Mouse (Mus musculus) liver, embryonic 16.5 days (tissue): Measurements from ENCODE around the gene Gmpr. TPM values are rescaled to one million over a fixed set of nuclear protein-coding genes. Genes with fewer than 3 reads are reported as not detected.

Experiments used
- ATAC-seq: fragments of 200-750 bp; cut with Nextera tagmentation; 2 replicates; pipeline ENCODE4 v1.8.0; 2017; ENCODE audit warnings: low read depth, mild to moderate bottlenecking, moderate number of reproducible peaks, moderate library complexity
- H3K27ac ChIP-seq: fragments of 300-500 bp; sonication (generic); 2 replicates; pipeline ENCODE4 v1.5.1; 2014; ENCODE audit warnings: mild to moderate bottlenecking, low read length
- H3K27me3 ChIP-seq: fragments of 300-500 bp; sonication (generic); 2 replicates; pipeline ENCODE4 v1.6.1; 2014; ENCODE audit warnings: low read depth, low read length, mixed read lengths; ENCODE audit not compliant: control insufficient read depth, insufficient read depth
- H3K36me3 ChIP-seq: fragments of 300-500 bp; sonication (generic); 2 replicates; pipeline ENCODE4 v1.6.1; 2014; ENCODE audit warnings: mild to moderate bottlenecking; ENCODE audit not compliant: control insufficient read depth, insufficient read depth
- H3K4me1 ChIP-seq: fragments of 300-500 bp; sonication (generic); 2 replicates; pipeline ENCODE4 v1.6.1; 2014; ENCODE audit warnings: low read depth, low read length, mixed read lengths; ENCODE audit not compliant: control insufficient read depth
- H3K4me2 ChIP-seq: fragments of 300-500 bp; sonication (generic); 2 replicates; pipeline ENCODE4 v1.6.1; 2014; ENCODE audit warnings: low read depth, low read length, mixed read lengths
- H3K4me3 ChIP-seq: fragments of 300-500 bp; sonication (generic); 2 replicates; pipeline ENCODE4 v1.5.1; 2014; ENCODE audit warnings: low read depth, mild to moderate bottlenecking, low read length
- H3K9ac ChIP-seq: fragments of 300-500 bp; sonication (generic); 2 replicates; pipeline ENCODE4 v1.6.1; 2014; ENCODE audit warnings: low read depth, low read length
- H3K9me3 ChIP-seq: fragments of 300-500 bp; sonication (generic); replicated peaks from 2 replicates; pipeline ENCODE4 v1.6.1; 2016; ENCODE audit warnings: low read length; ENCODE audit not compliant: control insufficient read depth
- WGBS: fragments of 180-500 bp; shearing (Covaris S2); extraction: QIAGEN DNeasy Blood & Tissue Kit; methylation state at CpG from one replicate; pipeline ENCODE4 v1.1.7; 2014; ENCODE audit not compliant: insufficient replicate concordance; 5-methylcytosine and 5-hydroxymethylcytosine counted together
- polyA plus RNA-seq: library from polyadenylated mRNA; unstranded; fragments of >200 nt; fragmentation: Nextera tagmentation; extraction: Ambion mirVana; gene quantifications from 2 replicates; pipeline ENCODE4 v1.2.1, GENCODE M21; 2015

Gene Gmpr
- polyA plus RNA-seq, 1 experiment from 2014 or later = 212 TPM

DNA sequence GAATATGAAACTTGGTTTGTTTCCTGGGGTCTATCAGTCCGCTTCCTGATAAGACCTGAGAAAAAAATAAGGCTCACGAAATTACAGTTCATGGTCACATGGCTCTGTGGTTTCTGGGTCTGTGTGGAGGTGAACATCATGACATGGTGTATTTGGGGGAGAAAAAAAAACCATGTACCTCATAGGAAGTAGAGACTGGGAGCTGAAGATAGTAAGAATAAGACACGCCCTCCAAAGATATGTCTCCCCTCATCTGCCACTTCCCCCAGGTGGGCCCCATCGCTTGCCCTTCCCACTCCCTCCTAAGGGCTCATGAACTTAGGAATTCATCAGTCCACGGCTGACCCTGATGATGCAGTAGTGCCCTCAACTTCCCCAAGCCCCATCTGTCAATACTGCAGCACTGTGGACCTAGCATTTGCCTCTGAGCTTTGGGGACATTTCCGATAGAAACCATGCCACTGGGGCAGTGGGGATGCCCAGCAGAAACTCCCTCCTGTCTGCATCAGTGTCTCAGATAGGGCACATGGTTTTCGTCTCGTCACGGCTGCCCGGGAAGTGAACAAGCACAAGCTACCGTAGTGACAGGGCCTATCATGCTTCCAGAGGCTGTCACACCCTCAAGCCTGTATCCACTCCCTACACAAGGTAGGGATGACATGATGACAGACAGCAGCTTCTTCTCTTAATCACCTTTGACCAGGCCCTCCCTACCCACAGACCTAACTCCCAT, 20.2 kb downstream of the Gmpr start:
- H3K4me2 ChIP-seq = peak overlapping the region; percentile 59
- WGBS = 22% methylated on average over 11 of the region's 11 CpGs
- peak overlapping the region; percentile 59 for H3K9ac ChIP-seq
- no peaks in the 10 kb centered on the region for H3K9me3 ChIP-seq
- peak overlapping the region; percentile 32 for H3K4me3 ChIP-seq
- H3K27ac ChIP-seq = peak overlapping the region; percentile 99
- H3K4me1 ChIP-seq = peaks cover 75% of the 10 kb centered on the region
- H3K36me3 ChIP-seq = peaks cover 48% of the 10 kb centered on the region
- ATAC-seq = peak; percentile 96
- H3K27me3 ChIP-seq = no peaks in the 10 kb centered on the region

DNA sequence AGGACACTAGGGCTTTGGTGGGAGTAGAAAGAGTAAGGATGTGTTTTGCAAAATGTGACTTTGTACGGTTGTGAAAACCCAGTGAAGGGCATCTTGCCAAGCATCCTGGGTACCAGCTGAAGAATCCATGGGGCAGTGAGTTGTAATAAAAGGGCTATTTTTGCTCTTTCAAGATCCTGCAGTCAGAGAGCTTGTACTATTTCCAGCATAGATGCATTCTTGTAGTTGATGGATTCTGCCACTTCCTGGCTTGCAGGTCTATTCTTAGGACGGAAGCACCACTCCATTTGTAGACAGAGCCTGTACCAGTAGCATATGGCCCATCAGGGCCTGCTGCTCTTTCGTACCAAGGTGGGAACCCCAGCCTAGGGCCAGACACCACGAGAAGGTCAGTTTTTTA, 21.5 kb downstream of the Gmpr start:
- H3K27me3 ChIP-seq = no peaks in the 10 kb centered on the region
- peaks cover 51% of the 10 kb centered on the region for H3K36me3 ChIP-seq
- no peak overlapping the region for H3K9ac ChIP-seq
- H3K9me3 ChIP-seq = no peaks in the 10 kb centered on the region
- WGBS = 79% methylated on average over 4 of the region's 4 CpGs
- peaks cover 76% of the 10 kb centered on the region for H3K4me1 ChIP-seq
- H3K27ac ChIP-seq = peak overlapping the region; percentile 99
- H3K4me3 ChIP-seq = no peak overlapping the region
- no peak for ATAC-seq
- H3K4me2 ChIP-seq = no peak overlapping the region

DNA sequence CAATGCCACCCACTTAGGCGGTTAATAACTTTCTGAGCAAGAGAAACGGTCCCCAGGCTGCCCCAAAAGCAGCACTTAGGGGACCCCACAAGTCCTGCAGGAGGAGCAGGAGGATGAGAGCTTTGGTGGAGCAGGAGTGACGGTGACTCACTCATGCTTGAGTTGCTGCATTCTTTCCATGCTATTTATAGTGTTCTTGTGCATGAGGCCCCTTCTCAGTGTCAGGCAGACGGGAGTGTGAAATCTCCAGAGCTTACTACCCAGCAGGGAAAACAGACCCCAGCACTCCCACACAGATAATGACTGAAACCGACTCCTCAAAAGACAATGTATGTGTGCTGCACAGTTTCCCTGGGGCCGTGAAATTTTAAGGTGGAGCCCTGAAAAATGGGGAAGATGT, 23.5 kb downstream of the Gmpr start:
- no peak for ATAC-seq
- H3K9me3 ChIP-seq = no peaks in the 10 kb centered on the region

DNA sequence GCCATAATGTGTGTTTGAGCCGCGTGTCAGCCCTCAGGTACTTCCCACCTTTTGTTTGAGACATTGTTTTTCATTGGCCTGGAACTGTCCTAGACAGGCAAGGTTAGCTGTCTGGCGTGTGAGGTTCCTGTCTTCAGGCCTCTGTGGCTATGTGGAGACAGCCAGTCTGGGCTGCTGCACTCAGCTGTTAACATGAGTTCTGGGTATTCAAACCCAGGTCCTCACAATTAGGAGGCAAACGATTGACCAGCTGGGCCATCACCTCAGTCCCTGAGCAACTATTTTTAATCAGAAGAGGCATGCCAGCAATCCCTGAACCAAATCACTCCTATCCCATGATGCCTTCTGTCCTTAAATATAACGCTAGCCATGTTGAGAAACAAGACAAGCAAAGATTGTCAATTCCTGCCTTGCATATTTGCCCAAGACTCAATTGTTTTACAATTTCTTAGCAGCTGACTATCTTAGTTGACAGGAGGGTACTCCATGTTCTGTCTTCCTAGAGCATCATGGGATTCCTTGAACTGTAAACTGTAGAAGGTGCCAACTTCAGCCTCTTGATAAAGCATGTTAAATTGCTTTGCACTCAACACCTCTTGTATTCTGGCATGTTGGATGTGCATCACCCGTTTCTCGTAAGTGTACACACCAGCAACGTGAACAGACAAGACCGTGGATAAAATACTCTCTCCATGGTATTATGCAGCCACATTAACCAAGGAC, 28.6 kb downstream of the Gmpr start:
- Histone ChIP-seq H3K4me2 (no peak overlapping the region), H3K4me3 (no peak overlapping the region), H3K9ac (no peak overlapping the region), H3K36me3 (peaks cover 78% of the 10 kb centered on the region), H3K27me3 (no peaks in the 10 kb centered on the region), H3K4me1 (peaks cover 35% of the 10 kb centered on the region), H3K9me3 (no peaks in the 10 kb centered on the region), H3K27ac (no peak overlapping the region)
- 92% methylated on average over 9 of the region's 9 CpGs for WGBS
- ATAC-seq = no peak

More for the DNA sequence above, 23.5 kb downstream of the Gmpr start:
- 0 out of 2 replicates have a peak overlapping the region, but pooled peaks have one; percentile 3 for H3K9ac ChIP-seq
- H3K27ac ChIP-seq = peak overlapping the region; percentile 25; the same call in 1 of the 2 replicates
- peaks cover 59% of the 10 kb centered on the region for H3K4me1 ChIP-seq
- H3K4me2 ChIP-seq = no peak overlapping the region
- WGBS = 35% methylated on average over 6 of the region's 6 CpGs
- no peak overlapping the region for H3K4me3 ChIP-seq
- H3K36me3 ChIP-seq = peaks cover 58% of the 10 kb centered on the region
- no peaks in the 10 kb centered on the region for H3K27me3 ChIP-seq

DNA sequence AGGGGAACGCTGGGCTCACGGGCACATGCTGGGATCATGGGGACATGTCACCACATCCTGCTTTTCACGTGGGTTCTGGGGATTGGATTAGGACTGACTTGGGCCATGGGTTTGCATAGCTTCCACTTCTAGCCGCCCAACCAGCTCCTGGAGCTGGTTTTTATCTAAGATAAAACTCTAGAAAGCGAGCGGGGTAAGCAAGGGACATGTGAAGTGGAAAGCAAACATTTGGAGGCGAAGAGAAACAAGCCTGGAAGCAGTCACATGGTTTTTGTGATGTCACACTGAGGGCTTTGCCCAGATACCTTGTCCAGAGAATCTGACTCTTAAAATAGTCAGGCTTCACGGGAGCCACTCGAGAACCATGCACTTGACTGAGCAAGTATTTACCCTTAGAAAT, 29.9 kb downstream of the Gmpr start:
- ATAC-seq = no peak
- Histone ChIP-seq H3K9ac (no peak overlapping the region), H3K4me1 (peaks cover 26% of the 10 kb centered on the region)

DNA sequence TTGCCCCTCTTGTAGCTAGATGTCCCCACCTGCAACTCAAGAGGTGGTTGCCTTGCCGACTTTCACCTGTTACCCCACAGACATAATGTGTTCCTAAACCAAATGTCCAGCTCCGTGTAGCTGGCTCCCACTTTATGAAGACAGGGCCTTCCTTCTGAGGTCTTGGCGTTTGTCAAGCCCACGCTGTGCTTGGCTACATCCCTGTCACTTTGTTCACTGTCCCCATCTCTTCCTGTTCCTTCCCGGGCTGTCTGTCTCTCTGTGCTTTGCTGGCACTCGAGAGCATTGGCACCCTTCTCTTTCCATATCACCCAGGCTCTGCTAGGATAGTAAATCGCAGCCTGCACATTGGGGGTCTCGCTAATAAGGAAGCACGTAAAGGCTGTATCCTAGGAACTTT, 30.8 kb downstream of the Gmpr start:
- Histone ChIP-seq H3K4me1 (peaks cover 23% of the 10 kb centered on the region), H3K36me3 (peaks cover 85% of the 10 kb centered on the region), H3K4me2 (no peak overlapping the region), H3K9ac (peak overlapping the region; percentile 17; the same call in 1 of the 2 replicates), H3K4me3 (no peak overlapping the region), H3K27ac (peak overlapping the region; percentile 68), H3K9me3 (no peaks in the 10 kb centered on the region), H3K27me3 (no peaks in the 10 kb centered on the region)
- no peak for ATAC-seq
- 77% methylated on average over 9 of the region's 9 CpGs for WGBS

More for the DNA sequence above, 29.9 kb downstream of the Gmpr start:
- 68% methylated on average over 9 of the region's 9 CpGs for WGBS
- H3K27ac ChIP-seq = no peak overlapping the region; the same call in 1 of the 2 replicates
- H3K4me2 ChIP-seq = no peak overlapping the region
- no peaks in the 10 kb centered on the region for H3K9me3 ChIP-seq
- peaks cover 85% of the 10 kb centered on the region for H3K36me3 ChIP-seq
- H3K27me3 ChIP-seq = no peaks in the 10 kb centered on the region
- no peak overlapping the region for H3K4me3 ChIP-seq

DNA sequence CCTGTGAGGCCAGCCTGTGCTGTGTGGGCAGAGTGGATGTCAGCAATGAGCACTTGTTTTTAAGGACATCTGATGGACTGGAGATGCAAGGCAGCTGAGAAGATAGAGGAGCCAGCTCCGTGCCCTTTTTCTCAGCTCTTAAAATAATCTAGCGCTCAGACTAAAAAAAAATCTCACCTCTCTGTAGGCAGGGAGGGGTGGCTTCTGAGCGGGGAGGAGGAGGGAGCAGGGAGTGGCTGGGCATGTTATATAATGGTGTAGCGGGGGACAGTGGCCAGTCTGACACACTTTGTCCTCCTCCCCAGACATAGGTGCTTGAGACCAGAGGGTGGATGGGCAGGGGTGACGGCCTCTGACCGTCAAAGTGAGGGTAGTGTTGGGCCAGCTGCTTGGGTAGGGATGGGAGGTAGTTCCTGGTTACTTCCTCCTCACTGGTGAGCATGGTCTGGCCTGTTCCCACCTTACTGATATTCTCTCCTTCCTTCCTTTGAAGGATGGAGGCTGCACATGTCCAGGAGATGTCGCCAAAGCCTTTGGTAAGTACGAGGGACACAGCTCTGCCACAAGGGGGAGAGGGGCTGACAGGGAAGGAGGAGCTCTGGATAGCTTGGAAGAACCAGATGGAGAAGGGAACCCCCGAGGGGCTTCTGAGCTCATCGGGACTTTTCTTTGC, 31.4 kb downstream of the Gmpr start:
- Histone ChIP-seq H3K4me2 (no peak overlapping the region), H3K9ac (peak overlapping the region; percentile 32), H3K27me3 (no peaks in the 10 kb centered on the region), H3K4me1 (peaks cover 26% of the 10 kb centered on the region), H3K9me3 (no peaks in the 10 kb centered on the region), H3K27ac (peak overlapping the region; percentile 68), H3K36me3 (peaks cover 86% of the 10 kb centered on the region), H3K4me3 (no peak overlapping the region)
- 25% methylated on average over 10 of the region's 10 CpGs for WGBS
- ATAC-seq = peak; percentile 59

DNA sequence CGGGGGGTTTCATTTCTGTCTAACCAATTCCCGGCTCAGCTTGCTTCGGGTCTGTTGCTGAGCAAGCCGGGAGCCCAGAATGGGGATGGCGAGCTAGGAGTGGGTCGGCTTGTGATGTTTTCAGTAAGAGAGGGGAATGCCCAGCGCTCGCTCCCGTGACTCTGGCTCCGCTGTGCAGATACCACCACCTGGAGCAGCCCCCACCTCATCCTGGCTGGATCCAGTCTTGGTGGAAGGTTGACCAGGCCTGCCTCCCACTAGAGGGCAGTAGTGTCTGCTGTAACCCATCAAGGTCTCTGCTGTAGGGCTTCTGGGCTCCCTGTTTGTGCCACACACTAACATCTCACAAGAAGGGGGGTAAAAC, 31.9 kb downstream of the Gmpr start:
- Histone ChIP-seq H3K4me1 (peaks cover 29% of the 10 kb centered on the region), H3K4me3 (no peak overlapping the region)

More for the DNA sequence above, 31.9 kb downstream of the Gmpr start:
- peak; percentile 69 for ATAC-seq
- no peak overlapping the region for H3K4me2 ChIP-seq
- no peaks in the 10 kb centered on the region for H3K27me3 ChIP-seq
- WGBS = 25% methylated on average over 10 of the region's 10 CpGs
- peaks cover 88% of the 10 kb centered on the region for H3K36me3 ChIP-seq
- peak overlapping the region; percentile 32; the same call in 1 of the 2 replicates for H3K9ac ChIP-seq
- no peak overlapping the region for H3K27ac ChIP-seq
- H3K9me3 ChIP-seq = no peaks in the 10 kb centered on the region
